Mouse (Mus musculus) liver, postnatal 0 days (tissue): ENCODE results near the gene Olfr694. TPM values are rescaled to one million over a fixed set of nuclear protein-coding genes. Genes with fewer than 3 reads are reported as not detected.

ENCODE experiments used
- ATAC-seq: fragments of 200-750 bp; cut with Nextera tagmentation; 2 replicates; pipeline ENCODE4 v1.8.0; 2017; ENCODE audit warnings: mild to moderate bottlenecking, moderate library complexity
- DNase-seq: peaks from one replicate; pipeline ENCODE4 v3.0.0-alpha.2; 2016
- H3K27ac ChIP-seq: fragments of 300-500 bp; sonication (generic); 2 replicates; pipeline ENCODE4 v1.5.1; 2014; ENCODE audit warnings: antibody characterized with exemption, moderate library complexity, mild to moderate bottlenecking, low read depth
- H3K27me3 ChIP-seq: fragments of 300-500 bp; sonication (generic); 2 replicates; pipeline ENCODE4 v1.6.1; 2014; ENCODE audit warnings: low read length, control low read depth, mixed read lengths; ENCODE audit not compliant: insufficient read depth
- H3K36me3 ChIP-seq: fragments of 300-500 bp; sonication (generic); replicated peaks from 2 replicates; pipeline ENCODE4 v1.6.1; 2014; ENCODE audit warnings: mild to moderate bottlenecking, control low read depth, low read length, moderate library complexity, mixed read lengths; ENCODE audit not compliant: insufficient read depth
- H3K4me1 ChIP-seq: fragments of 300-500 bp; sonication (generic); 2 replicates; pipeline ENCODE4 v1.6.1; 2014; ENCODE audit warnings: antibody characterized with exemption, mild to moderate bottlenecking, control low read depth; ENCODE audit not compliant: insufficient read depth
- H3K4me2 ChIP-seq: fragments of 300-500 bp; sonication (generic); 2 replicates; pipeline ENCODE4 v1.6.1; 2014; ENCODE audit warnings: low read depth, mild to moderate bottlenecking, low read length, moderate library complexity, mixed read lengths
- H3K4me3 ChIP-seq: fragments of 300-500 bp; sonication (generic); 2 replicates; pipeline ENCODE4 v1.5.1; 2014; ENCODE audit warnings: low read depth, low read length
- H3K9ac ChIP-seq: fragments of 300-500 bp; sonication (generic); replicated peaks from 2 replicates; pipeline ENCODE4 v1.6.1; 2014; ENCODE audit warnings: mild to moderate bottlenecking, moderate library complexity
- H3K9me3 ChIP-seq: fragments of 300-500 bp; sonication (generic); 2 replicates; pipeline ENCODE4 v1.6.1; 2016; ENCODE audit warnings: mild to moderate bottlenecking, control low read depth, low read length, mixed read lengths
- CTCF ChIP-seq: sonication (generic); IDR thresholded peaks from 2 replicates; pipeline ENCODE4 v1.5.1; 2016; ENCODE audit warnings: antibody characterized with exemption, low read depth
- EP300 ChIP-seq: IDR thresholded peaks from 2 replicates; pipeline ENCODE4 v1.6.1; 2016; ENCODE audit warnings: antibody characterized with exemption, low read depth, mild to moderate bottlenecking
- WGBS: fragments of 180-500 bp; shearing (Covaris S2); extraction: QIAGEN DNeasy Blood & Tissue Kit; methylation state at CpG from one replicate; pipeline ENCODE4 v1.1.7; 2014; ENCODE audit not compliant: insufficient replicate concordance; 5-methylcytosine and 5-hydroxymethylcytosine counted together
- polyA plus RNA-seq: library from polyadenylated mRNA; unstranded; fragments of >200 nt; fragmentation: Nextera tagmentation; extraction: Ambion mirVana; gene quantifications from 2 replicates; pipeline ENCODE4 v1.2.1, GENCODE M21; 2015

The Olfr694 gene
- polyA plus RNA-seq, 1 experiment from 2014 or later, result not detected

DNA sequence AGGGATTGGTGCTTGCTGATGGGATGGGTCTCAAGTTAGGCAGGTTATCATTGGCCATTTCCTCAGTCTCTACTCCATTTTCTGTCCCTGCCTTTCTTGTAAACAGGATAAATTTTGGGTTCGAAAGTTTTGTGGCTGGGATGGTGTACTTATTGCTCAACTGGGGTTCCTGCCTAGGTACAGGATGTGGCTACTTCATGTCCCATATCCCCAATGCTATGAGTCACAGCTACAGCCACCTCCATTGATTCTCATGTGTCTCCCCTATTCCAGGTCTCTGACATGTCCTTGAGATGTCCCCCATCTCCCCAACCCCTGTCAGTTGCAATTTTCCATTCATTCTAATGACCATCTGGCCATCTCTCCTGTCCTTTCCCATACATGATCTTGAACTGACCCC, 5.3 kb upstream of the Olfr694 start:
- no peaks in the 10 kb centered on the region for H3K36me3 ChIP-seq
- TF ChIP-seq CTCF (no peak), EP300 (no peak)
- H3K9ac ChIP-seq, result no peak overlapping the region
- no peak overlapping the region for H3K4me2 ChIP-seq
- no peaks in the 10 kb centered on the region for H3K9me3 ChIP-seq
- no peak overlapping the region for H3K4me3 ChIP-seq
- DNase-seq (no peak), ATAC-seq (no peak)
- no peak overlapping the region for H3K27ac ChIP-seq
- no peaks in the 10 kb centered on the region for H3K4me1 ChIP-seq
- WGBS, result 46% methylated on average over 1 of the region's 1 CpGs
- no peaks in the 10 kb centered on the region for H3K27me3 ChIP-seq

GRCm38 (mm10) chr7:106692976-106693375, 1.4 kb upstream of the Olfr694 start:
- DNase-seq (no peak), ATAC-seq (no peak)
- no peaks in the 10 kb centered on the region for H3K4me1 ChIP-seq
- H3K4me3 ChIP-seq, result no peak overlapping the region
- no peak overlapping the region for H3K9ac ChIP-seq
- no peak overlapping the region for H3K27ac ChIP-seq
- 77% methylated on average over 3 of the region's 3 CpGs for WGBS
- TF ChIP-seq CTCF (no peak), EP300 (no peak)
- H3K27me3 ChIP-seq, result no peaks in the 10 kb centered on the region
- H3K4me2 ChIP-seq, result no peak overlapping the region
- no peaks in the 10 kb centered on the region for H3K9me3 ChIP-seq
- no peaks in the 10 kb centered on the region for H3K36me3 ChIP-seq

GRCm38 (mm10) chr7:106685382-106685781, 6.2 kb downstream of the Olfr694 start:
- no peak for DNase-seq
- ATAC-seq, result no peak
- Histone ChIP-seq H3K4me1 (no peaks in the 10 kb centered on the region), H3K27me3 (no peaks in the 10 kb centered on the region), H3K36me3 (no peaks in the 10 kb centered on the region), H3K4me3 (no peak overlapping the region), H3K4me2 (no peak overlapping the region), H3K9me3 (no peaks in the 10 kb centered on the region), H3K27ac (no peak overlapping the region), H3K9ac (no peak overlapping the region)
- TF ChIP-seq EP300, result no peak
- no peak for TF ChIP-seq CTCF
- WGBS, result 69% methylated on average over 2 of the region's 2 CpGs

GRCm38 (mm10) chr7:106680484-106680883, 11.1 kb downstream of the Olfr694 start, which contains the start of gene Olfr693:
Olfr693 (minus strand) TSS chr7:106680584.
- Histone ChIP-seq H3K9ac (no peak within 1 kb of the TSS), H3K4me2 (no peak within 1 kb of the TSS), H3K4me1 (no peaks in the 10 kb centered on the region), H3K4me3 (no peak within 1 kb of the TSS), H3K9me3 (no peaks in the 10 kb centered on the region), H3K27me3 (no peaks in the 10 kb centered on the region), H3K36me3 (no peaks in the 10 kb centered on the region), H3K27ac (no peak within 1 kb of the TSS)
- TF ChIP-seq EP300, result no peak
- no peak for TF ChIP-seq CTCF
- ATAC-seq, result no peak
- DNase-seq, result no peak

- TF ChIP-seq CTCF, result no peak
- peak; percentile 80 for ATAC-seq
- DNase-seq, result no peak
- H3K9ac ChIP-seq, result no peak overlapping the region
- H3K9me3 ChIP-seq, result no peaks in the 10 kb centered on the region
- H3K27me3 ChIP-seq, result no peaks in the 10 kb centered on the region
- H3K4me2 ChIP-seq, result no peak overlapping the region
- no peak overlapping the region for H3K4me3 ChIP-seq
- H3K36me3 ChIP-seq, result no peaks in the 10 kb centered on the region
- peak overlapping the region; percentile 88 for H3K27ac ChIP-seq
- peaks cover 14% of the 10 kb centered on the region for H3K4me1 ChIP-seq
Measured at GRCm38 (mm10) chr7:106652344-106652652, 39.3 kb downstream of the Olfr694 start.

- Histone ChIP-seq H3K4me3 (no peak overlapping the region), H3K9ac (no peak overlapping the region), H3K27ac (peak overlapping the region; percentile 88), H3K36me3 (no peaks in the 10 kb centered on the region), H3K4me1 (peaks cover 14% of the 10 kb centered on the region), H3K27me3 (no peaks in the 10 kb centered on the region), H3K9me3 (no peaks in the 10 kb centered on the region), H3K4me2 (no peak overlapping the region)
- DNase-seq (no peak), ATAC-seq (peak; percentile 90)
- TF ChIP-seq CTCF (no peak), EP300 (peak; percentile 87)
Measured at GRCm38 (mm10) chr7:106651555-106652343, 39.9 kb downstream of the Olfr694 start.

DNA sequence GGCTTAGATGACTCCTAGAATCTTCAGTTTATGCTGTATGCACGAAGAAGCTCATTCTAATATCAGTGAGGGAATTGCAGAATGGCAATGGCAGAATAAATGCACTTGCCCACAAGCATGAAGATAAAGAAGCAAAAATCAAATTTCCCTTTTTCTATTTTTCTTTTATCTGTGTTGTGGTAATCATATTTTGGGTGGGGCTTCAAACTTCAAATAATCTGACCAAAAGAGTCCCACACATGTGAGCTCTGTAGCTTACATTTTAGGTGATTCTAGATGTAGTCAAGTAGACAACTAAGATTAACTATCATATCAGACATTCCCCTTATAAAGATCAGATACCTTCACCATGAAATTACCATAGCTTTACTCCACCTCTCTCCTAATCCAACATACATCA, 41.8 kb downstream of the Olfr694 start:
- Histone ChIP-seq H3K27ac (no peak overlapping the region), H3K36me3 (no peaks in the 10 kb centered on the region), H3K27me3 (no peaks in the 10 kb centered on the region), H3K9me3 (no peaks in the 10 kb centered on the region), H3K9ac (no peak overlapping the region), H3K4me2 (no peak overlapping the region), H3K4me3 (no peak overlapping the region), H3K4me1 (peaks cover 14% of the 10 kb centered on the region)
- no peak for TF ChIP-seq EP300
- no peak for TF ChIP-seq CTCF
- ATAC-seq (no peak), DNase-seq (no peak)
- WGBS, result 65% methylated on average over 1 of the region's 1 CpGs
